Mouse (Mus musculus) MEL (cell line): ENCODE results near the gene St6galnac4. TPM values are rescaled to one million over a fixed set of nuclear protein-coding genes. Genes with fewer than 3 reads are reported as not detected.

ENCODE experiments used
- DNase-seq: peaks from one replicate; pipeline ENCODE4 v3.0.0; 2011; ENCODE audit warnings: low read depth, low spot score
- H3K27ac ChIP-seq: 2 replicates; pipeline ENCODE4 v1.5.1; 2012; ENCODE audit warnings: low read depth, mild to moderate bottlenecking, control low read depth, low read length, moderate library complexity; ENCODE audit not compliant: control insufficient read depth
- H3K27me3 ChIP-seq, 2 experiments: fragments of 150-350 bp in 1 of 2; sonication (generic) in 1 of 2; 2 replicates each; pipeline ENCODE4 v1.6.1; 2012; ENCODE audit warnings: low read length in 2 of 2, mild to moderate bottlenecking in 2 of 2, improper control_type of control experiment in 1 of 2, moderate library complexity in 1 of 2; ENCODE audit not compliant: insufficient read depth in 2 of 2, control insufficient read depth in 1 of 2
- H3K36me3 ChIP-seq, 2 experiments: 2 replicates each; pipeline ENCODE4 v1.6.1; 2012 to 2014; ENCODE audit warnings: low read length in 2 of 2, improper control_type of control experiment in 1 of 2, inconsistent platforms in 1 of 2, mild to moderate bottlenecking in 1 of 2; ENCODE audit not compliant: insufficient read depth in 2 of 2, control insufficient read depth in 1 of 2
- H3K4me1 ChIP-seq, 2 experiments: fragments of 150-350 bp in 1 of 2; sonication (generic) in 1 of 2; 2 replicates each; pipeline ENCODE4 v1.6.1; 2012; ENCODE audit warnings: low read length in 2 of 2, improper control_type of control experiment in 1 of 2, mild to moderate bottlenecking in 1 of 2; ENCODE audit not compliant: insufficient read depth in 2 of 2, control insufficient read depth in 1 of 2
- H3K4me3 ChIP-seq, 2 experiments: fragments of 150-350 bp in 1 of 2; sonication (generic) in 1 of 2; 2 replicates each; pipeline ENCODE4 v1.5.1; 2012; ENCODE audit warnings: low read depth in 2 of 2, low read length in 2 of 2, mild to moderate bottlenecking in 2 of 2, moderate library complexity in 2 of 2, control low read depth in 1 of 2, improper control_type of control experiment in 1 of 2; ENCODE audit not compliant: control insufficient read depth in 1 of 2, insufficient read depth in 1 of 2
- H3K79me2 ChIP-seq: 2 replicates; pipeline ENCODE4 v1.6.1; 2012; ENCODE audit warnings: mild to moderate bottlenecking, low read length, moderate library complexity; ENCODE audit not compliant: control insufficient read depth, poor library complexity, insufficient read depth
- H3K9ac ChIP-seq: 2 replicates; pipeline ENCODE4 v1.6.1; 2012; ENCODE audit warnings: low read depth, mild to moderate bottlenecking, control low read depth, low read length, moderate library complexity; ENCODE audit not compliant: control insufficient read depth, poor library complexity, severe bottlenecking
- H3K9me3 ChIP-seq: fragments of 150-350 bp; sonication (generic); replicated peaks from 2 replicates; pipeline ENCODE4 v1.6.1; 2012; ENCODE audit warnings: mild to moderate bottlenecking, low read length, improper control_type of control experiment, moderate library complexity; ENCODE audit not compliant: insufficient read depth
- BHLHE40 ChIP-seq: IDR thresholded peaks from 2 replicates; pipeline ENCODE4 v1.6.1; 2012; ENCODE audit warnings: low read depth, mild to moderate bottlenecking, inconsistent platforms, low read length, improper control_type of control experiment, borderline replicate concordance
- CHD1 ChIP-seq: IDR thresholded peaks from 2 replicates; pipeline ENCODE4 v1.6.1; 2012; ENCODE audit warnings: low read depth, mild to moderate bottlenecking, inconsistent platforms, low read length, improper control_type of control experiment
- CHD2 ChIP-seq: IDR thresholded peaks from 2 replicates; pipeline ENCODE4 v1.6.1; 2011; ENCODE audit warnings: low read length, improper control_type of control experiment
- CTCF ChIP-seq, 3 experiments: IDR thresholded peaks in 2 of 3; conservative IDR thresholded peaks in 1 of 3; 2 replicates each; pipeline ENCODE4 v1.5.1; 2011 to 2012; ENCODE audit warnings: low read length in 3 of 3, low read depth in 2 of 3, mild to moderate bottlenecking in 2 of 3, improper control_type of control experiment in 1 of 3, inconsistent platforms in 1 of 3, mixed read lengths in 1 of 3, moderate library complexity in 1 of 3; ENCODE audit not compliant: control insufficient read depth in 1 of 3, insufficient read depth in 1 of 3, poor library complexity in 1 of 3, severe bottlenecking in 1 of 3
- E2F4 ChIP-seq: IDR thresholded peaks from 2 replicates; pipeline ENCODE4 v1.6.1; 2011; ENCODE audit warnings: low read depth, low read length, improper control_type of control experiment, borderline replicate concordance
- ELF1 ChIP-seq: IDR thresholded peaks from 2 replicates; pipeline ENCODE4 v1.6.1; 2014; ENCODE audit warnings: low read depth, mild to moderate bottlenecking, inconsistent platforms, low read length, improper control_type of control experiment, moderate library complexity
- GABPA ChIP-seq: IDR thresholded peaks from 2 replicates; pipeline ENCODE4 v1.6.1; 2012; ENCODE audit warnings: low read depth, mild to moderate bottlenecking, inconsistent platforms, low read length, improper control_type of control experiment, moderate library complexity
- HCFC1 ChIP-seq: IDR thresholded peaks from 2 replicates; pipeline ENCODE4 v1.6.1; 2012; ENCODE audit warnings: low read depth, mild to moderate bottlenecking, inconsistent platforms, low read length, improper control_type of control experiment, moderate library complexity
- JUND ChIP-seq: IDR thresholded peaks from 2 replicates; pipeline ENCODE4 v1.6.1; 2011; ENCODE audit warnings: low read depth, mild to moderate bottlenecking, improper control_type of control experiment, low read length
- KAT2A ChIP-seq: conservative IDR thresholded peaks from 2 replicates; pipeline ENCODE4 v1.6.1; 2012; ENCODE audit warnings: low read depth, low read length, improper control_type of control experiment, inconsistent platforms
- MAFK ChIP-seq: IDR thresholded peaks from 2 replicates; pipeline ENCODE4 v1.6.1; 2011; ENCODE audit warnings: low read depth, mild to moderate bottlenecking, low read length, improper control_type of control experiment, borderline replicate concordance
- MAX ChIP-seq: IDR thresholded peaks from 2 replicates; pipeline ENCODE4 v1.6.1; 2011; ENCODE audit warnings: low read length, improper control_type of control experiment
- MXI1 ChIP-seq: IDR thresholded peaks from 2 replicates; pipeline ENCODE4 v1.6.1; 2011; ENCODE audit warnings: mild to moderate bottlenecking, low read depth, low read length, improper control_type of control experiment
- MYB ChIP-seq: IDR thresholded peaks from 2 replicates; pipeline ENCODE4 v1.6.1; 2011; ENCODE audit warnings: mild to moderate bottlenecking, low read depth, low read length, improper control_type of control experiment
- SIN3A ChIP-seq: IDR thresholded peaks from 2 replicates; pipeline ENCODE4 v1.6.1; 2012; ENCODE audit warnings: low read length, improper control_type of control experiment, inconsistent platforms
- SMC3 ChIP-seq: IDR thresholded peaks from 2 replicates; pipeline ENCODE4 v1.6.1; 2011; ENCODE audit warnings: low read depth, low read length, improper control_type of control experiment
- TBP ChIP-seq: IDR thresholded peaks from 2 replicates; pipeline ENCODE4 v1.8.0; 2011; ENCODE audit warnings: low read depth, low read length, improper control_type of control experiment
- TCF12 ChIP-seq: IDR thresholded peaks from 2 replicates; pipeline ENCODE4 v1.6.1; 2014; ENCODE audit warnings: low read depth, mild to moderate bottlenecking, inconsistent platforms, low read length, improper control_type of control experiment, moderate library complexity
- UBTF ChIP-seq: IDR thresholded peaks from 2 replicates; pipeline ENCODE4 v1.6.1; 2012; ENCODE audit warnings: low read depth, mild to moderate bottlenecking, inconsistent platforms, low read length, improper control_type of control experiment, moderate library complexity, borderline replicate concordance; ENCODE audit not compliant: insufficient read depth
- USF1 ChIP-seq: IDR thresholded peaks from 2 replicates; pipeline ENCODE4 v1.6.1; 2014; ENCODE audit warnings: low read depth, mild to moderate bottlenecking, inconsistent platforms, low read length, improper control_type of control experiment, moderate library complexity
- USF2 ChIP-seq, 2 experiments: IDR thresholded peaks; 2 replicates each; pipeline ENCODE4 v1.6.1; 2011 to 2012; ENCODE audit warnings: improper control_type of control experiment in 2 of 2, low read length in 2 of 2, borderline replicate concordance in 1 of 2, inconsistent platforms in 1 of 2, low read depth in 1 of 2, mild to moderate bottlenecking in 1 of 2; ENCODE audit not compliant: insufficient read depth in 1 of 2
- ZC3H11A ChIP-seq: IDR thresholded peaks from 2 replicates; pipeline ENCODE4 v1.6.1; 2012; ENCODE audit warnings: low read depth, mild to moderate bottlenecking, inconsistent platforms, low read length, improper control_type of control experiment
- ZKSCAN1 ChIP-seq: IDR thresholded peaks from 2 replicates; pipeline ENCODE4 v1.6.1; 2012; ENCODE audit warnings: low read depth, mild to moderate bottlenecking, inconsistent platforms, low read length, improper control_type of control experiment, moderate library complexity
- ZMIZ1 ChIP-seq: IDR thresholded peaks from 2 replicates; pipeline ENCODE4 v1.6.1; 2012; ENCODE audit warnings: low read depth, mild to moderate bottlenecking, inconsistent platforms, low read length, improper control_type of control experiment, moderate library complexity
- ZNF384 ChIP-seq: IDR thresholded peaks from 2 replicates; pipeline ENCODE4 v1.6.1; 2012; ENCODE audit warnings: low read depth, mild to moderate bottlenecking, inconsistent platforms, low read length, improper control_type of control experiment
- polyA plus RNA-seq, 2 experiments: library from polyadenylated mRNA; stranded (reverse) in 1 of 2; unstranded in 1 of 2; fragments of >175 nt in 1 of 2; fragments of >200 nt in 1 of 2; gene quantifications; 2 replicates each; pipeline versions ENCODE4 v1.2.1 to v1.2.4; 2012; ENCODE audit warnings: low replicate concordance in 2 of 2, low read depth in 1 of 2; ENCODE audit not compliant: insufficient read length in 2 of 2, insufficient read depth in 1 of 2, missing spikeins in 1 of 2
- total RNA-seq: library from RNA; depleted of rRNA; stranded (reverse); fragments of 300-350 nt; gene quantifications from 2 replicates; pipeline ENCODE4 v1.2.3, GENCODE M21; 2012

Gene St6galnac4
- total and polyA plus RNA-seq, 3 experiments = 58.3 to 109 TPM; not detected in 1

DNA sequence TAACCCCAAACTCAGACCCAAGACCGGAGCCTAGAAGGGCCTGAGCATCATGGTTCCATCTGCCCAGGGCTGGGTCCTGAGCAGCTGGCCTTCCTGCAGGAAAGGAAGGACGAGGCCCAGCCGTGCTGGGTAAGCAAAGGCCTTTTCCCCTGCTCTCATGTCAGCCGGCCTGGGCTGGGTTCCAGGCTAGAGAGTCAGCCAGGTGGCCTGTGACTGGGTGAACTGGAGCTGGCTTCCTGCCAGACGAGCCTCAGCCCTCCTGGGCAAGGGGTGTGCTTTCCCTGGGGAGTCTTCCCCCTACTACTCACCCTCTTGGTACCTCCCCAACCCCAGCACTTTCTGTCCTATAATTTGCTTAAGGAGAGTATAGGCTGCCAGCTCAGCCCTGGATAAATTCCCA, 18.7 kb upstream of the St6galnac4 start:
- H3K27ac ChIP-seq = no peak overlapping the region
- H3K9me3 ChIP-seq = no peaks in the 10 kb centered on the region
- peaks cover 15% of the 10 kb centered on the region for H3K79me2 ChIP-seq
- TF ChIP-seq CHD2 (no peak), GABPA (no peak), USF2 (IDR thresholded peaks at IDR 0.05; ENCODE audit: borderline replicate concordance in 1 of 2, insufficient read depth in 1 of 2, low read depth in 1 of 2, low read length in 2 of 2) (no peak), JUND (no peak), ZNF384 (no peak), MAX (no peak), MYB (no peak), KAT2A (no peak), CHD1 (no peak), ZMIZ1 (no peak), TBP (no peak), CTCF (IDR thresholded peaks at IDR 0.05 in 2 of 3, conservative IDR thresholded peaks at IDR 0.05 in 1 of 3; ENCODE audit: control insufficient read depth in 1 of 3, insufficient read depth in 1 of 3, low read depth in 2 of 3, low read length in 3 of 3, poor library complexity in 1 of 3, severe bottlenecking in 1 of 3) (no peak)
- H3K4me3 ChIP-seq = no peak overlapping the region
- H3K27me3 ChIP-seq = no peaks in the 10 kb centered on the region
- H3K4me1 ChIP-seq = peaks cover 3 to 7% of the 10 kb centered on the region in 2 experiments; a peak in 2 of 4 replicates
- H3K9ac ChIP-seq = no peak overlapping the region
- DNase-seq = no peak
- H3K36me3 ChIP-seq = peaks cover 0 to 6% of the 10 kb centered on the region in 2 experiments; a peak in 1 of 4 replicates

DNA sequence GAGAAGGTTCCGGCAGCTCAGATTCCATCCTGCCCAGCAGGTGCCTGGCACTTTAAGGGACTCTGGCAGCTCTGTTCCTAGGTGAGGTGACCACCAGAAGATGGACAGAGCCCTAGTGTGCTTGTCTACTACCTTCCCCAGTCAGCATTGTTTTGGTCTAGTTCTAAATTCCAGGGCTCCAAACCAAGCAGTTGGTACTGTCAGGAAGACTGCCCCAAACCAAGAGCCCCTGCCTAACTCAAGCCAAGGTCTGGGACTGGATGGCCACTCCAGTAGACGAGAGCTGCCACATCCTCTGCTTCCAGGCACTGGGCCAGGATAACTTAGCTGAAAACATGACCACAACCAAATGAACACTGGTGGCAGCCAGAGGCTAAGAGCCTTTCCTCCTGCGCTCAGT, 18.0 kb upstream of the St6galnac4 start:
- Histone ChIP-seq H3K9me3 (no peaks in the 10 kb centered on the region), H3K4me3 (no peak overlapping the region), H3K4me1 (peaks cover 3 to 7% of the 10 kb centered on the region in 2 experiments; a peak in 2 of 4 replicates), H3K27me3 (no peaks in the 10 kb centered on the region)
- TF ChIP-seq BHLHE40 (no peak), MAFK (no peak), USF2 (IDR thresholded peaks at IDR 0.05; ENCODE audit: borderline replicate concordance in 1 of 2, insufficient read depth in 1 of 2, low read depth in 1 of 2, low read length in 2 of 2) (no peak), USF1 (no peak), SIN3A (no peak), HCFC1 (no peak), ZMIZ1 (no peak), MYB (no peak), ZKSCAN1 (no peak), CHD1 (no peak), SMC3 (no peak), ELF1 (no peak), TCF12 (no peak), ZC3H11A (no peak), E2F4 (no peak), MXI1 (no peak), UBTF (no peak), CTCF (IDR thresholded peaks at IDR 0.05 in 2 of 3, conservative IDR thresholded peaks at IDR 0.05 in 1 of 3; ENCODE audit: control insufficient read depth in 1 of 3, insufficient read depth in 1 of 3, low read depth in 2 of 3, low read length in 3 of 3, poor library complexity in 1 of 3, severe bottlenecking in 1 of 3) (no peak)
- TF ChIP-seq, all 39 proteins: peak for 0
- H3K27ac ChIP-seq = no peak overlapping the region
- H3K36me3 ChIP-seq = peaks cover 0 to 6% of the 10 kb centered on the region in 2 experiments; a peak in 1 of 4 replicates
- no peak for DNase-seq
- H3K79me2 ChIP-seq = peaks cover 15% of the 10 kb centered on the region
- no peak overlapping the region for H3K9ac ChIP-seq
